Mouse (Mus musculus): ENCODE data around the gene Mettl14. TPM values are rescaled to one million over a fixed set of nuclear protein-coding genes. Genes with fewer than 3 reads are reported as not detected.

The Mettl14 gene
- 27.9 TPM in 2 replicates for polyA plus RNA-seq (2014; fragmentation: Nextera tagmentation; extraction: Ambion mirVana)

- H3K4me2 ChIP-seq (ENCODE audit: low read depth, low read length), result peak within 1 kb of the TSS; percentile 57
- H3K36me3 ChIP-seq (replicated peaks; ENCODE audit: control insufficient read depth, insufficient read depth, low read depth, low read length), result no peaks in the 10 kb centered on the region
- DNase-seq (ENCODE audit: low spot score), result peak; percentile 100
- H3K9ac ChIP-seq (replicated peaks; ENCODE audit: low read length), result peak within 1 kb of the TSS; percentile 61
- peak; percentile 98 for ATAC-seq (replicated peaks; ENCODE audit: insufficient number of reproducible peaks, low FRiP score, low TSS enrichment, low read depth)
- under 1% methylated on average over 41 of the region's 41 CpGs for WGBS
- no peak within 1 kb of the TSS; the same call in 1 of the 2 replicates for H3K27ac ChIP-seq (replicated peaks; ENCODE audit: low read depth, low read length)
- no peaks in the 10 kb centered on the region for H3K4me1 ChIP-seq (ENCODE audit: control insufficient read depth, insufficient read depth, low read length)
- peak within 1 kb of the TSS; percentile 64 for H3K4me3 ChIP-seq (ENCODE audit: low read depth, low read length)
- no peaks in the 10 kb centered on the region for H3K27me3 ChIP-seq (ENCODE audit: control insufficient read depth, insufficient read depth, low read length)
- H3K9me3 ChIP-seq (replicated peaks; ENCODE audit: control insufficient read depth, low read length), result no peaks in the 10 kb centered on the region
Observed at GRCm38 (mm10) chr3:123385486-123386156, at the start of gene Mettl14. Gene Mettl14, minus strand, starts transcription at chr3:123386108.

DNA sequence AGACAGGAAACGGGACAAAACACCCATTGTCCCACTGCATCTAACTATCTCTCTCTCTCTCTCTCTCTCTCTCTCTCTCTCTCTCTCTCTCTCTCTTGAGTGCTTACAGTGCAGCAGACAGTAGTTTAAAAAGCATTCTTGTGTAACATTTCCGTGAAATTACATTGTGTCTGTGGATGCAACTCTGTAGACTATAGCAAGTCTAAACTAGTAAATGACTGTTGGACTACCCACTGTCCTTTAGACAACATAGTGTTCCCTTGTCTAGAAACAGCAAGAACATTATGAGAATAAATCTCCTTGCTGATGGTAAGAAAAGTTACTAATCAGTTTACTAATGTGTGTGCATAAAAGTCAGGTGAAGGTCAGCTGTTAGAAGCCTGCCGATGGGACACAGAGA, 47.5 kb upstream of the Mettl14 start:
- DNase-seq (ENCODE audit: low spot score) (no peak), ATAC-seq (replicated peaks; ENCODE audit: insufficient number of reproducible peaks, low FRiP score, low TSS enrichment, low read depth) (no peak)
- no peak overlapping the region for H3K4me2 ChIP-seq (ENCODE audit: low read depth, low read length)
- H3K9me3 ChIP-seq (replicated peaks; ENCODE audit: control insufficient read depth, low read length), result no peaks in the 10 kb centered on the region
- H3K4me1 ChIP-seq (ENCODE audit: control insufficient read depth, insufficient read depth, low read length), result no peaks in the 10 kb centered on the region
- H3K9ac ChIP-seq (replicated peaks; ENCODE audit: low read length), result no peak overlapping the region
- H3K27ac ChIP-seq (replicated peaks; ENCODE audit: low read depth, low read length), result no peak overlapping the region
- H3K36me3 ChIP-seq (replicated peaks; ENCODE audit: control insufficient read depth, insufficient read depth, low read depth, low read length), result no peaks in the 10 kb centered on the region
- H3K4me3 ChIP-seq (ENCODE audit: low read depth, low read length), result no peak overlapping the region
- WGBS, result 69% methylated on average over 3 of the region's 3 CpGs
- H3K27me3 ChIP-seq (ENCODE audit: control insufficient read depth, insufficient read depth, low read length), result no peaks in the 10 kb centered on the region

DNA sequence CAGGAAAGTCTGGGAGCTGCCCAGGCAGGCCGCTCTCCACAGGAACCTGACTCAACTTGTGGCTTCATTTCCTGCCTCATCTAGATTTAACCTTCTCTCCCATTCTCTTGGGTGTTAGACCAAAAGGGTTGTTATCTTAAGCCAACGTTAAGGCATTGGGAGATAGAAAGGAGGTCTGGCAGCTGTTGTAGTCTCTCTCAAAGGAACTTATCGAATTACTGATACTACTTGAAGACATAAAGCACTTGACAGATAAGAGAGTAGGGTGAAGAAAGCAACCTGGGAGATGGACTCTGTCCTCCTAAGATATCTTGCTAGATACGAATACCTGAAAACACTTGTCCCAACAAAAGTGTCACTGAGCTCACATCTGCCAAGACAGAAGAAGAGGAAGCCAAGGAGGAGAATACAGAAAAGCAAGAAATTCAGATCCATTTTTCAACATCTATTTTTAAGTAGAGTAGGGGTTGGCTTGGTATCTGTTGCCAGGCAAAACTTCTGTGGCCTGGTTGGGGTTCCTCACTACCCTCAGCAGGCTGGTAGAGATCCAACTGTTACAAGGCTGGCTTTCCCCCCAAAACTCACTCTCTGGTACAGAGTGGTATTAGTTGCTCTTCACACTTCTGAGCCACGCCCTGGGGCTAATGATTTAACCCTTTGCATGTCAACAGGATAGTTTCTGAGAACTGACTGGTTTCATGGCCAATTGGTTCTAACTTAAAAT, 46.2 kb upstream of the Mettl14 start:
- no peaks in the 10 kb centered on the region for H3K4me1 ChIP-seq (ENCODE audit: control insufficient read depth, insufficient read depth, low read length)
- no peak overlapping the region for H3K27ac ChIP-seq (replicated peaks; ENCODE audit: low read depth, low read length)
- H3K4me2 ChIP-seq (ENCODE audit: low read depth, low read length), result no peak overlapping the region
- H3K9me3 ChIP-seq (replicated peaks; ENCODE audit: control insufficient read depth, low read length), result no peaks in the 10 kb centered on the region
- H3K4me3 ChIP-seq (ENCODE audit: low read depth, low read length), result no peak overlapping the region
- H3K36me3 ChIP-seq (replicated peaks; ENCODE audit: control insufficient read depth, insufficient read depth, low read depth, low read length), result no peaks in the 10 kb centered on the region
- 72% methylated on average over 5 of the region's 5 CpGs for WGBS
- ATAC-seq (replicated peaks; ENCODE audit: insufficient number of reproducible peaks, low FRiP score, low TSS enrichment, low read depth) (no peak), DNase-seq (ENCODE audit: low spot score) (no peak)
- no peaks in the 10 kb centered on the region for H3K27me3 ChIP-seq (ENCODE audit: control insufficient read depth, insufficient read depth, low read length)
- no peak overlapping the region for H3K9ac ChIP-seq (replicated peaks; ENCODE audit: low read length)

GRCm38 (mm10) chr3:123429597-123430458, 43.9 kb upstream of the Mettl14 start:
- ATAC-seq (replicated peaks; ENCODE audit: insufficient number of reproducible peaks, low FRiP score, low TSS enrichment, low read depth) (no peak), DNase-seq (ENCODE audit: low spot score) (no peak)
- Histone ChIP-seq H3K4me3 (ENCODE audit: low read depth, low read length) (no peak overlapping the region), H3K4me2 (ENCODE audit: low read depth, low read length) (no peak overlapping the region), H3K4me1 (ENCODE audit: control insufficient read depth, insufficient read depth, low read length) (no peaks in the 10 kb centered on the region), H3K9me3 (replicated peaks; ENCODE audit: control insufficient read depth, low read length) (no peaks in the 10 kb centered on the region), H3K27me3 (ENCODE audit: control insufficient read depth, insufficient read depth, low read length) (no peaks in the 10 kb centered on the region), H3K9ac (replicated peaks; ENCODE audit: low read length) (no peak overlapping the region), H3K36me3 (replicated peaks; ENCODE audit: control insufficient read depth, insufficient read depth, low read depth, low read length) (no peaks in the 10 kb centered on the region), H3K27ac (replicated peaks; ENCODE audit: low read depth, low read length) (no peak overlapping the region)
- WGBS, result 84% methylated on average over 22 of the region's 22 CpGs

DNA sequence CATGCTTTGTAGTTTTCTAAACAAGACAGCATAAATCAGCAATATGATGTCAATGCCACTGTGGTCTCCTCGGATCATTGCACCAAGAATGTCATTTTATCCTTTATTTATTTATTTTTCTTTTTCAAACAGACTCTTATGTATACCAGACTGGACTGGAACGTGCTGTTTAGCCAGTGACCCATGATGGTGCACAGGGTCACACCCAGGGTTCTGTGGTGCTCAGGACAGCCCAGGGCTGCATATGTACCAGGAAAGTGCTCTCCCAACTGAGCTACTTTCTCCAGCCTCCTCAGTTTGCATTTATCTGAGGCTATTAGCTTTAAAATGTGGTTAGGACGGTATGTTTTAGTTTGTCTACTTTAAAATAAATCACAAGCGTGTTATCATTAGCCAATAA, 42.1 kb upstream of the Mettl14 start:
- Histone ChIP-seq H3K9me3 (replicated peaks; ENCODE audit: control insufficient read depth, low read length) (no peaks in the 10 kb centered on the region), H3K27ac (replicated peaks; ENCODE audit: low read depth, low read length) (no peak overlapping the region), H3K36me3 (replicated peaks; ENCODE audit: control insufficient read depth, insufficient read depth, low read depth, low read length) (no peaks in the 10 kb centered on the region), H3K4me2 (ENCODE audit: low read depth, low read length) (no peak overlapping the region), H3K4me3 (ENCODE audit: low read depth, low read length) (no peak overlapping the region), H3K4me1 (ENCODE audit: control insufficient read depth, insufficient read depth, low read length) (no peaks in the 10 kb centered on the region), H3K27me3 (ENCODE audit: control insufficient read depth, insufficient read depth, low read length) (no peaks in the 10 kb centered on the region), H3K9ac (replicated peaks; ENCODE audit: low read length) (no peak overlapping the region)
- 53% methylated on average over 4 of the region's 4 CpGs for WGBS
- no peak for DNase-seq (ENCODE audit: low spot score)
- no peak for ATAC-seq (replicated peaks; ENCODE audit: insufficient number of reproducible peaks, low FRiP score, low TSS enrichment, low read depth)

DNA sequence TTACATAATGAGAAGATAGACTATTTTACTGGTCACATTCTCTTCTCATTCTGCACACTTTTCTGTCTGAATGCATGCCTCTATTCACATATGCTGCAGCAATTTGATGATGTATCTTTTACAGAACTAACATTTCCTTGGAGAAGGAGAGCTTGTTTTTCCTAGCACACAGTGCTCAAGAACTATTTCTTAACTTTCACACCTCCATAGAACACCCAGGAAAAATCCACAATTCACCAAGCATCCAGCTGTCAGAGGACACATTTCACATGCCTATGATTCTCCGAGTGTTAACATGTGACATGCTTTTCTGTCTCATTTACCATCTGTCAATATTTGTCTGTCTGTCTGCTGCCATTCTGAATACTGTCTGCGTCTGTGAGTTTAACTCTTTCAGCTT, 39.7 kb upstream of the Mettl14 start:
- Histone ChIP-seq H3K9ac (replicated peaks; ENCODE audit: low read length) (no peak overlapping the region), H3K9me3 (replicated peaks; ENCODE audit: control insufficient read depth, low read length) (no peaks in the 10 kb centered on the region), H3K4me2 (ENCODE audit: low read depth, low read length) (no peak overlapping the region), H3K36me3 (replicated peaks; ENCODE audit: control insufficient read depth, insufficient read depth, low read depth, low read length) (no peaks in the 10 kb centered on the region), H3K4me1 (ENCODE audit: control insufficient read depth, insufficient read depth, low read length) (no peaks in the 10 kb centered on the region), H3K4me3 (ENCODE audit: low read depth, low read length) (no peak overlapping the region), H3K27ac (replicated peaks; ENCODE audit: low read depth, low read length) (no peak overlapping the region), H3K27me3 (ENCODE audit: control insufficient read depth, insufficient read depth, low read length) (no peaks in the 10 kb centered on the region)
- WGBS, result 73% methylated on average over 2 of the region's 2 CpGs
- DNase-seq (ENCODE audit: low spot score) (no peak), ATAC-seq (replicated peaks; ENCODE audit: insufficient number of reproducible peaks, low FRiP score, low TSS enrichment, low read depth) (no peak)

DNA sequence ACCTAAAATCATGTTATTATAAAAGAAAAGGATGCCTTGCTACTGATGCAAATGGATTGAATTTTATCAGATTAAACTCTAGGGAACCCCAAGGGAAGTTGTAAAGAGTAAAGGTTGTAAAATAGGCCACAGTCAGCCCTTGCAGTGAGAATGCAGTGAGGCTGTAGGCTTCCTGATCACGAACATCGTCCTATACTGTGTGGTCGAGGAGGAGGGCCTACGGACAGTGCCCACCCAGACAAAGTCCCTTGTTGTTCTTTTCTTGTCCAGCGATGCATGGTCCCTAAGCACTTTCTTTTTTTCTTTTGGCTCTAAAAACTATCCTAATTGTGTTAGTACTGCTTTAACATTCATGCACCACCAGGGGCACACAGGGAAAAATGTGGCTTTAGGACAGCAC, 27.3 kb upstream of the Mettl14 start:
- H3K9ac ChIP-seq (replicated peaks; ENCODE audit: low read length), result no peak overlapping the region
- H3K36me3 ChIP-seq (replicated peaks; ENCODE audit: control insufficient read depth, insufficient read depth, low read depth, low read length), result no peaks in the 10 kb centered on the region
- H3K9me3 ChIP-seq (replicated peaks; ENCODE audit: control insufficient read depth, low read length), result no peaks in the 10 kb centered on the region
- no peak for ATAC-seq (replicated peaks; ENCODE audit: insufficient number of reproducible peaks, low FRiP score, low TSS enrichment, low read depth)
- no peaks in the 10 kb centered on the region for H3K27me3 ChIP-seq (ENCODE audit: control insufficient read depth, insufficient read depth, low read length)
- H3K4me1 ChIP-seq (ENCODE audit: control insufficient read depth, insufficient read depth, low read length), result no peaks in the 10 kb centered on the region
- no peak overlapping the region for H3K4me3 ChIP-seq (ENCODE audit: low read depth, low read length)
- no peak overlapping the region for H3K27ac ChIP-seq (replicated peaks; ENCODE audit: low read depth, low read length)
- WGBS, result 47% methylated on average over 5 of the region's 5 CpGs
- no peak overlapping the region for H3K4me2 ChIP-seq (ENCODE audit: low read depth, low read length)
- DNase-seq (ENCODE audit: low spot score), result no peak

All from embryonic facial prominence, embryonic 11.5 days (tissue).